Mouse (Mus musculus) WW6 (cell line): ENCODE results near the gene Gm49342.
"Not testable (repeated sequence)": the region's sequence is repeated elsewhere in the genome, so short reads cannot be mapped to it uniquely, and the experiment has no call there.

ENCODE experiments used
- DNase-seq: peaks from one replicate; pipeline ENCODE4 v3.0.0-alpha.2; 2013; ENCODE audit warnings: low read depth, low spot score

Gene Gm49342

GRCm38 (mm10) chr14:50943932-50944667, at the start of gene Gm49342:
Gm49342 (plus strand) TSS chr14:50944517.
- DNase-seq = peak; percentile 89

GRCm38 (mm10) chr14:50895407-50895806, 48.9 kb upstream of the Gm49342 start:
- no peak for DNase-seq

GRCm38 (mm10) chr14:50895985-50896746, 48.2 kb upstream of the Gm49342 start:
- DNase-seq = no peak

GRCm38 (mm10) chr14:50896747-50897373, 47.5 kb upstream of the Gm49342 start:
- no peak for DNase-seq

- DNase-seq = no peak
These were observed 46.9 kb upstream of the Gm49342 start, which contains the start of gene Klhl33 for GRCm38 (mm10) chr14:50897374-50897765. Klhl33 (minus strand) TSS chr14:50897507.

- not testable (repeated sequence) for DNase-seq
These were observed 46.3 kb upstream of the Gm49342 start for GRCm38 (mm10) chr14:50897992-50898391.

- peak; percentile 57 for DNase-seq
These were observed 40.1 kb upstream of the Gm49342 start for GRCm38 (mm10) chr14:50903973-50904827.

- no peak for DNase-seq
These were observed 39.5 kb upstream of the Gm49342 start for GRCm38 (mm10) chr14:50904828-50905129.

- not testable (repeated sequence) for DNase-seq
These were observed 39.0 kb upstream of the Gm49342 start for GRCm38 (mm10) chr14:50905327-50905726.

GRCm38 (mm10) chr14:50908126-50908525, 36.2 kb upstream of the Gm49342 start:
- DNase-seq = no peak

GRCm38 (mm10) chr14:50911356-50911755, 33.0 kb upstream of the Gm49342 start:
- no peak for DNase-seq

- DNase-seq = not testable (repeated sequence)
These were observed 20.9 kb upstream of the Gm49342 start for GRCm38 (mm10) chr14:50923437-50923836.

- peak; percentile 92 for DNase-seq
These were observed 19.8 kb upstream of the Gm49342 start, which contains the start of the genes Osgep and Apex1 for GRCm38 (mm10) chr14:50924281-50925064. Osgep (minus strand) TSS chr14:50924893. Apex1 (plus strand) TSS chr14:50924968.

GRCm38 (mm10) chr14:50925111-50925920, 19.0 kb upstream of the Gm49342 start:
- no peak for DNase-seq

- no peak for DNase-seq
These were observed 17.0 kb upstream of the Gm49342 start for GRCm38 (mm10) chr14:50927366-50927765.

GRCm38 (mm10) chr14:50929951-50930350, 14.4 kb upstream of the Gm49342 start:
- no peak for DNase-seq

GRCm38 (mm10) chr14:50930377-50930753, 14.0 kb upstream of the Gm49342 start:
- DNase-seq = peak; percentile 54

GRCm38 (mm10) chr14:50930754-50931492, 13.4 kb upstream of the Gm49342 start, which contains the start of the genes Pip4p1 and Pnp:
Pip4p1 (minus strand) TSS chr14:50930856.
Pnp (plus strand) TSS chr14:50931082.
- DNase-seq = peak; percentile 98

GRCm38 (mm10) chr14:50931493-50932020, 12.8 kb upstream of the Gm49342 start:
- no peak for DNase-seq
